Mouse (Mus musculus) layer of hippocampus, adult 9-10 months (tissue): ENCODE results near the gene D930007J09Rik.

Experiments
- DNase-seq: peaks from one replicate; pipeline ENCODE4 v3.0.0; 2022; ENCODE audit warnings: low spot score

D930007J09Rik gene

GRCm38 (mm10) chr13:32819926-32820325 is 17.3 kb upstream of the D930007J09Rik start:
- DNase-seq: no peak

- no peak for DNase-seq
Measured at GRCm38 (mm10) chr13:32819241-32819640, 16.6 kb upstream of the D930007J09Rik start.

GRCm38 (mm10) chr13:32807624-32808023 is 5.0 kb upstream of the D930007J09Rik start:
- no peak for DNase-seq

GRCm38 (mm10) chr13:32806820-32807219 is 4.2 kb upstream of the D930007J09Rik start:
- DNase-seq: no peak

- no peak for DNase-seq
Measured at GRCm38 (mm10) chr13:32803701-32804345, 1.2 kb upstream of the D930007J09Rik start.

GRCm38 (mm10) chr13:32801693-32802221 is 892 bp downstream of the D930007J09Rik start, which contains the start of gene Wrnip1:
Gene Wrnip1, plus strand, starts transcription at chr13:32802038.
- DNase-seq: peak; percentile 97

GRCm38 (mm10) chr13:32800859-32801258 is 1.8 kb downstream of the D930007J09Rik start:
- no peak for DNase-seq

GRCm38 (mm10) chr13:32799131-32799530 is 3.5 kb downstream of the D930007J09Rik start:
- DNase-seq: no peak

GRCm38 (mm10) chr13:32797085-32797484 is 5.6 kb downstream of the D930007J09Rik start:
- no peak for DNase-seq

- no peak for DNase-seq
Measured at GRCm38 (mm10) chr13:32795166-32795565, 7.5 kb downstream of the D930007J09Rik start.

- DNase-seq: no peak
Measured at GRCm38 (mm10) chr13:32794619-32795018, 8.0 kb downstream of the D930007J09Rik start.

- no peak for DNase-seq
Measured at GRCm38 (mm10) chr13:32789781-32790180, 12.9 kb downstream of the D930007J09Rik start.

GRCm38 (mm10) chr13:32787584-32787983 is 15.1 kb downstream of the D930007J09Rik start:
- DNase-seq: no peak

- DNase-seq: no peak
Measured at GRCm38 (mm10) chr13:32783816-32784215, 18.8 kb downstream of the D930007J09Rik start, which contains the start of gene Mylk4. Gene Mylk4, minus strand, starts transcription at chr13:32783954.

- no peak for DNase-seq
Measured at GRCm38 (mm10) chr13:32783055-32783454, 19.6 kb downstream of the D930007J09Rik start.

- no peak for DNase-seq
Measured at GRCm38 (mm10) chr13:32778861-32779260, 23.8 kb downstream of the D930007J09Rik start.

- no peak for DNase-seq
Measured at GRCm38 (mm10) chr13:32776350-32776749, 26.3 kb downstream of the D930007J09Rik start.

GRCm38 (mm10) chr13:32775889-32776288 is 26.8 kb downstream of the D930007J09Rik start:
- DNase-seq: no peak

- DNase-seq: no peak
Measured at GRCm38 (mm10) chr13:32769960-32770359, 32.7 kb downstream of the D930007J09Rik start.

- peak; percentile 22 for DNase-seq
Measured at GRCm38 (mm10) chr13:32768104-32768503, 34.5 kb downstream of the D930007J09Rik start.

- DNase-seq: no peak
Measured at GRCm38 (mm10) chr13:32764448-32764847, 38.2 kb downstream of the D930007J09Rik start.

- DNase-seq: no peak
Measured at GRCm38 (mm10) chr13:32763141-32763540, 39.5 kb downstream of the D930007J09Rik start.

- DNase-seq: no peak
Measured at GRCm38 (mm10) chr13:32760795-32761194, 41.9 kb downstream of the D930007J09Rik start.

GRCm38 (mm10) chr13:32759036-32759435 is 43.6 kb downstream of the D930007J09Rik start:
- DNase-seq: no peak
